Mouse (Mus musculus) hindbrain, embryonic 14.5 days (tissue): ENCODE results near the gene Col9a1. TPM values are rescaled to one million over a fixed set of nuclear protein-coding genes. Genes with fewer than 3 reads are reported as not detected.

Source experiments
- ATAC-seq: fragments of 200-750 bp; cut with Nextera tagmentation; 2 replicates; pipeline ENCODE4 v1.8.0; 2017; ENCODE audit warnings: moderate number of reproducible peaks, mild to moderate bottlenecking, moderate TSS enrichment, moderate library complexity; ENCODE audit not compliant: low FRiP score
- DNase-seq: peaks from one replicate; pipeline ENCODE4 v3.0.0-alpha.2; 2015; ENCODE audit warnings: low spot score
- H3K27ac ChIP-seq: fragments of 300-500 bp; sonication (generic); 2 replicates; pipeline ENCODE4 v1.5.1; 2014; ENCODE audit warnings: mild to moderate bottlenecking, moderate library complexity
- H3K27me3 ChIP-seq: fragments of 300-500 bp; sonication (generic); 2 replicates; pipeline ENCODE4 v1.6.1; 2014; ENCODE audit warnings: mild to moderate bottlenecking, low read length, mixed read lengths; ENCODE audit not compliant: control insufficient read depth, insufficient read depth
- H3K36me3 ChIP-seq: fragments of 300-500 bp; sonication (generic); replicated peaks from 2 replicates; pipeline ENCODE4 v1.6.1; 2014; ENCODE audit not compliant: control insufficient read depth, insufficient read depth
- H3K4me1 ChIP-seq: fragments of 300-500 bp; sonication (generic); replicated peaks from 2 replicates; pipeline ENCODE4 v1.6.1; 2014; ENCODE audit warnings: antibody characterized with exemption, low read length, mixed read lengths; ENCODE audit not compliant: control insufficient read depth, insufficient read depth
- H3K4me2 ChIP-seq: fragments of 300-500 bp; sonication (generic); replicated peaks from 2 replicates; pipeline ENCODE4 v1.6.1; 2014; ENCODE audit warnings: mild to moderate bottlenecking, moderate library complexity
- H3K4me3 ChIP-seq: fragments of 300-500 bp; sonication (generic); replicated peaks from 2 replicates; pipeline ENCODE4 v1.5.1; 2014; ENCODE audit warnings: mild to moderate bottlenecking, low read length
- H3K9ac ChIP-seq: fragments of 300-500 bp; sonication (generic); 2 replicates; pipeline ENCODE4 v1.6.1; 2014
- H3K9me3 ChIP-seq: fragments of 300-500 bp; sonication (generic); 2 replicates; pipeline ENCODE4 v1.6.1; 2016; ENCODE audit warnings: low read length; ENCODE audit not compliant: control insufficient read depth
- WGBS: fragments of 180-500 bp; shearing (Covaris S2); extraction: QIAGEN DNeasy Blood & Tissue Kit; methylation state at CpG from one replicate; pipeline ENCODE4 v1.1.7; 2014; 5-methylcytosine and 5-hydroxymethylcytosine counted together
- polyA plus RNA-seq: library from polyadenylated mRNA; unstranded; fragments of >200 nt; fragmentation: Nextera tagmentation; extraction: Ambion mirVana; gene quantifications from 2 replicates; pipeline ENCODE4 v1.2.1, GENCODE M21; 2014

The Col9a1 gene
- polyA plus RNA-seq, 1 experiment from 2014 or later: 2.6 TPM

GRCm38 (mm10) chr1:24171205-24171866 lies 6.1 kb upstream of the Col9a1 start:
- no peaks in the 10 kb centered on the region for H3K36me3 ChIP-seq
- H3K4me1 ChIP-seq: no peaks in the 10 kb centered on the region; the same call in 1 of the 2 replicates
- H3K27me3 ChIP-seq: no peaks in the 10 kb centered on the region
- no peak overlapping the region for H3K4me3 ChIP-seq
- no peak overlapping the region for H3K27ac ChIP-seq
- no peak overlapping the region for H3K4me2 ChIP-seq
- DNase-seq: peak; percentile 85
- WGBS: 4% methylated on average over 4 of the region's 4 CpGs
- no peak overlapping the region for H3K9ac ChIP-seq
- H3K9me3 ChIP-seq: no peaks in the 10 kb centered on the region
- peak; percentile 66; the same call in 1 of the 2 replicates for ATAC-seq

DNA sequence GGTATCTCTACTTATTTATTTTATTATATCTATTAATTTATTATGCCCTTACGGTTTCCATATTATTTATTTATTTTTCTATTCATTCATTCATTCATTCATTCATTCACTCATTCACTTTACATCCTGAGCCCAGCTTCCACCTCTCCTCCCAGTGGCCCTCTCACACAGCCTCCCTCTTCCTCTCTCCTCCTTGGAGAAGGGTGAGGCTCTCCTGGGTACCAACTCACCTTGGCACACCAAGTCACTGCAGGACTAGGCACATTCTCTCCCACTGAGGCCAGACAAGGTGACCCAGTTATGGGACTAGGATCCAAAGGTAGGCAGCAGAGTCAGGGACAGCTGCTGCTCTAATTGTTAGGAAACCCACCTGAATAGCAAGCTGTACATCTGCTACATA lies 5.5 kb upstream of the Col9a1 start:
- H3K27ac ChIP-seq: no peak overlapping the region
- WGBS: 64% methylated on average over 1 of the region's 1 CpGs
- H3K4me3 ChIP-seq: no peak overlapping the region
- no peaks in the 10 kb centered on the region for H3K9me3 ChIP-seq
- H3K27me3 ChIP-seq: no peaks in the 10 kb centered on the region
- H3K36me3 ChIP-seq: no peaks in the 10 kb centered on the region
- H3K4me1 ChIP-seq: no peaks in the 10 kb centered on the region; the same call in 1 of the 2 replicates
- no peak overlapping the region for H3K4me2 ChIP-seq
- DNase-seq (no peak), ATAC-seq (peak; percentile 64; the same call in 1 of the 2 replicates)
- H3K9ac ChIP-seq: no peak overlapping the region

GRCm38 (mm10) chr1:24172656-24173055 lies 4.8 kb upstream of the Col9a1 start:
- WGBS: 59% methylated on average over 3 of the region's 3 CpGs
- ATAC-seq: no peak
- H3K4me1 ChIP-seq: no peaks in the 10 kb centered on the region; the same call in 1 of the 2 replicates

GRCm38 (mm10) chr1:24175761-24176160 lies 1.6 kb upstream of the Col9a1 start:
- H3K4me1 ChIP-seq: no peaks in the 10 kb centered on the region; the same call in 1 of the 2 replicates
- no peaks in the 10 kb centered on the region for H3K36me3 ChIP-seq
- DNase-seq: no peak
- H3K9me3 ChIP-seq: no peaks in the 10 kb centered on the region
- H3K27me3 ChIP-seq: no peaks in the 10 kb centered on the region
- no peak overlapping the region for H3K27ac ChIP-seq
- H3K4me2 ChIP-seq: no peak overlapping the region
- ATAC-seq: no peak
- no peak overlapping the region for H3K4me3 ChIP-seq
- no peak overlapping the region for H3K9ac ChIP-seq
- WGBS: 83% methylated on average over 3 of the region's 3 CpGs

More at GRCm38 (mm10) chr1:24172656-24173055, 4.8 kb upstream of the Col9a1 start:
- Histone ChIP-seq H3K27ac (no peak overlapping the region), H3K9me3 (no peaks in the 10 kb centered on the region), H3K9ac (no peak overlapping the region), H3K27me3 (no peaks in the 10 kb centered on the region), H3K36me3 (no peaks in the 10 kb centered on the region), H3K4me3 (no peak overlapping the region), H3K4me2 (no peak overlapping the region)
- DNase-seq: no peak

DNA sequence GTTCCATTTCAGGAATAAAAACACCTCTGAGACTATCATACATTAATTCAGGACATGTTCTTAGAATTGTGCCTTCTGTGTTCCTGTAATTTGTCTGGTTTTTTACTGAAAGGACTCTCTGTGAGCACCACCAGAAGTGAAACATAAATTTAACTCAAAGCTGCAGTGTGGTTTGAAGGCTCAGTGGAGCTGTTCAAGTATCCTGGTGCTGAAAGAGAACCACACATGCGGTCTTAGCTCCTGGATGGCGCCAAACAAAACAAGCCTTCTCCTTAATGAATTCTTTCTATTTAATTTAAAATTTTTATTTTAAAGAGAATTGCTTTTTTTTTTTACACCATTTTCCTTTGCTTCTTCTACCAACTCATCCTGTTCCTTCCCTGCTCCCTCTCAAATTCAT lies 2.4 kb downstream of the Col9a1 start:
- no peak overlapping the region for H3K27ac ChIP-seq
- no peaks in the 10 kb centered on the region for H3K9me3 ChIP-seq
- no peaks in the 10 kb centered on the region for H3K36me3 ChIP-seq
- WGBS: 85% methylated on average over 2 of the region's 2 CpGs
- H3K4me3 ChIP-seq: no peak overlapping the region
- no peak overlapping the region for H3K9ac ChIP-seq
- no peak for ATAC-seq
- H3K4me1 ChIP-seq: no peaks in the 10 kb centered on the region
- H3K4me2 ChIP-seq: no peak overlapping the region
- no peaks in the 10 kb centered on the region for H3K27me3 ChIP-seq
- DNase-seq: no peak

DNA sequence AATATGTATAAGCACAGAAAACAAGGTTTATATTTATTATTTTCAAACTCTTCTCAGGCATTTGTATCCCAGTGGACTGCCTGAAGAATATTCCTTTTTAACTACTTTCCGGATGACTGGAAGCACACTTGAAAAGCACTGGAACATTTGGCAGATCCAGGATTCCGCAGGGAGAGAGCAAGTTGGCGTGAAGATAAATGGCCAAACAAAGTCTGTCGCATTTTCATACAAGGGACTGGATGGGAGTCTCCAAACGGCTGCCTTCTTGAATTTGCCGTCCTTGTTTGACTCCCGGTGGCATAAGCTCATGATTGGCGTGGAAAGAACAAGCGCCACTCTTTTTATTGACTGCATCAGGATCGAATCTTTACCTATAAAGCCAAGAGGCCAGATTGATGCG lies 7.6 kb downstream of the Col9a1 start:
- H3K27me3 ChIP-seq: no peaks in the 10 kb centered on the region
- H3K9me3 ChIP-seq: no peaks in the 10 kb centered on the region
- no peak overlapping the region for H3K9ac ChIP-seq
- no peak for ATAC-seq
- H3K4me3 ChIP-seq: no peak overlapping the region
- WGBS: 69% methylated on average over 11 of the region's 11 CpGs
- no peak for DNase-seq
- H3K4me2 ChIP-seq: no peak overlapping the region
- no peaks in the 10 kb centered on the region for H3K36me3 ChIP-seq
- H3K27ac ChIP-seq: no peak overlapping the region
- H3K4me1 ChIP-seq: no peaks in the 10 kb centered on the region

DNA sequence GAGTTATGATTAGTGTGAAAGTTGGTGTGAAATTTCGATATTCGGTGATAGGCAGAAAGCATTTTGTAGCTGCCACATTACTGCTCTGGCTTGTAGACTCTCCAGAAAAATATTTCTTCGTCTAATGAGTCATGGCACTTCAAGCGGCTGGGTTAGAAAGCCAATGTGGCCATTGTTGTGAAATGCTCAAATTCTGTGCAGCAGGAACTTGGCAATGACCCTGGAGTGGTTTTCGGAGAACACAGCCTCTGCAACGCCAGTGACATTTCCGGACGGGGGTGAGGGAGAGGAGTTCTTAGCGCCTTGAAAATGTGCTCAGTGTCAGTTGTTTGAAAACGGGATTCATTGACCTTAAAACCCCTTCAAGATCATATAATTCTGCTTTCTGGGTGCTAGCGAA lies 9.6 kb downstream of the Col9a1 start:
- Histone ChIP-seq H3K9ac (no peak overlapping the region), H3K4me1 (no peaks in the 10 kb centered on the region), H3K27me3 (no peaks in the 10 kb centered on the region), H3K9me3 (no peaks in the 10 kb centered on the region), H3K27ac (no peak overlapping the region), H3K4me2 (no peak overlapping the region), H3K36me3 (no peaks in the 10 kb centered on the region), H3K4me3 (no peak overlapping the region)
- no peak for DNase-seq
- 78% methylated on average over 11 of the region's 11 CpGs for WGBS
- ATAC-seq: no peak

DNA sequence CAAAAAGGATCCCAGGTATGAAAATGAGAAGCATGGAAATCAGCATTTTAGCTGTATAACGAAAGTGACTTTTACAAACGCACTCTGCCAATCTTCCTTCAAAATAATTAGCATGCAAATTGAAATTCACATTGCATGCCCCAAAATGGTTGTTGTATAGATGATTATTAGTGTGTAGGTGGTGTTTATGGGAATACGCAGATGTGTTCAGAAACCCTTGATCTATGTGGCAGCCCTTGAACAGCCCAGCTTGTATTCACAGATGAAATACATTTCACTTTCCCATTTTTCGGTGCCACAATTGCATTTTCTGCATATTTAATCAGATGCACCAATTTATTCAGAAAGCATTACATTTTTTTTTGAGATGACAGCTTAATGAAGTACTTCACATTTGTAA lies 14.3 kb downstream of the Col9a1 start:
- H3K4me2 ChIP-seq: no peak overlapping the region
- no peaks in the 10 kb centered on the region for H3K36me3 ChIP-seq
- no peak overlapping the region for H3K4me3 ChIP-seq
- H3K9me3 ChIP-seq: no peaks in the 10 kb centered on the region
- 68% methylated on average over 4 of the region's 4 CpGs for WGBS
- no peaks in the 10 kb centered on the region for H3K27me3 ChIP-seq
- H3K4me1 ChIP-seq: peaks cover 4% of the 10 kb centered on the region; the same call in 1 of the 2 replicates
- no peak for ATAC-seq
- no peak for DNase-seq
- no peak overlapping the region for H3K9ac ChIP-seq
- H3K27ac ChIP-seq: no peak overlapping the region

DNA sequence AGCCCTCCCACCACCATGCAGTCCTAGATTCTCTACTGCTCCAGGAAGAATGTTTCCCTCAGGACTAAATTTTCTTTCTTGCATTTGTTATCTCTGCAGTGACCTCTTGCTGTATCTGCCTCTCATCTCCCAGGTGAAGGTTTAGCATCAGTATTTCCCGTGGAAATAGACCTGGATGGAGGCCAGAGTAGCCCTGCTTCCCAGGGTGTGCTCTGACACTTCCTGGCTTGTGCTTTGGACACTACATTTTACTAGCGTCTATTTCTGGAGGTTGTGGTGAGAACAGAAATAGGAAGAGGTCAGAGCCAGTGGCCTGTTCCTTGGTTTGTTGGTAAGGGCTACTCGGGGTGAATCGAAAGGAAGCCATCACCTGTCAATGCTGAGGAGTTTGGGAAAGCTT lies 16.7 kb downstream of the Col9a1 start:
- Histone ChIP-seq H3K27me3 (no peaks in the 10 kb centered on the region), H3K9me3 (no peaks in the 10 kb centered on the region), H3K36me3 (no peaks in the 10 kb centered on the region), H3K4me1 (peaks cover 4% of the 10 kb centered on the region; the same call in 1 of the 2 replicates), H3K27ac (no peak overlapping the region), H3K4me2 (no peak overlapping the region), H3K4me3 (no peak overlapping the region), H3K9ac (no peak overlapping the region)
- no peak for DNase-seq
- 59% methylated on average over 4 of the region's 4 CpGs for WGBS
- ATAC-seq: no peak
